Mouse (Mus musculus) cerebellum, adult (tissue): ENCODE results near the gene Entpd8.
A peak's percentile ranks its signal among the peaks of the same experiment; 100 is the strongest.

Experiments used
- ATAC-seq: cut with Nextera tagmentation; 2 replicates; pipeline ENCODE4 v1.9.2; 2017; ENCODE audit warnings: mild to moderate bottlenecking, moderate library complexity, mixed read lengths; ENCODE audit not compliant: insufficient number of reproducible peaks, low FRiP score, low TSS enrichment

The Entpd8 gene

GRCm38 (mm10) chr2:25080076-25080475, at the start of gene Entpd8:
TSS of gene Entpd8 (plus strand) at chr2:25080304.
- ATAC-seq = no peak

- no peak for ATAC-seq
These were observed 45.1 kb upstream of the Entpd8 start for GRCm38 (mm10) chr2:25034994-25035393.

GRCm38 (mm10) chr2:25040089-25040488, 40.0 kb upstream of the Entpd8 start:
- ATAC-seq = no peak

- no peak for ATAC-seq
These were observed 29.2 kb upstream of the Entpd8 start for GRCm38 (mm10) chr2:25050921-25051320.

- no peak for ATAC-seq
These were observed 28.7 kb upstream of the Entpd8 start for GRCm38 (mm10) chr2:25051450-25051849.

GRCm38 (mm10) chr2:25053101-25053500, 27.0 kb upstream of the Entpd8 start:
- ATAC-seq = no peak

GRCm38 (mm10) chr2:25054221-25055067, 25.7 kb upstream of the Entpd8 start, which contains the start of gene Nsmf:
TSS of gene Nsmf (plus strand) at chr2:25054355.
- ATAC-seq = peak; percentile 62

- ATAC-seq = 0 out of 2 replicates have a peak, but pooled peaks have one; percentile 4
These were observed 25.1 kb upstream of the Entpd8 start for GRCm38 (mm10) chr2:25055068-25055405.

GRCm38 (mm10) chr2:25055409-25056155, 24.5 kb upstream of the Entpd8 start:
- no peak for ATAC-seq

GRCm38 (mm10) chr2:25058926-25059325, 21.2 kb upstream of the Entpd8 start:
- no peak for ATAC-seq

GRCm38 (mm10) chr2:25063523-25063922, 16.6 kb upstream of the Entpd8 start:
- ATAC-seq = no peak

GRCm38 (mm10) chr2:25064285-25064684, 15.8 kb upstream of the Entpd8 start:
- no peak for ATAC-seq

GRCm38 (mm10) chr2:25065537-25065936, 14.6 kb upstream of the Entpd8 start:
- no peak for ATAC-seq

GRCm38 (mm10) chr2:25066552-25066951, 13.6 kb upstream of the Entpd8 start:
- no peak for ATAC-seq

GRCm38 (mm10) chr2:25069537-25069936, 10.6 kb upstream of the Entpd8 start:
- no peak for ATAC-seq

GRCm38 (mm10) chr2:25072398-25072797, 7.7 kb upstream of the Entpd8 start:
- ATAC-seq = no peak

GRCm38 (mm10) chr2:25075506-25075905, 4.6 kb upstream of the Entpd8 start:
- ATAC-seq = no peak

GRCm38 (mm10) chr2:25078967-25079366, 1.1 kb upstream of the Entpd8 start:
- ATAC-seq = no peak

GRCm38 (mm10) chr2:25083697-25084096, 3.6 kb downstream of the Entpd8 start:
- ATAC-seq = no peak

GRCm38 (mm10) chr2:25085571-25085970, 5.5 kb downstream of the Entpd8 start:
- no peak for ATAC-seq

GRCm38 (mm10) chr2:25087842-25088241, 7.7 kb downstream of the Entpd8 start:
- no peak for ATAC-seq
